Mouse (Mus musculus) thymus, adult 18-20 months (tissue): ENCODE measurements at regions not wholly inside any gene's neighbourhood (a gene's known extent, or its start where the extent isn't known, plus 50 kb on each side); places are given as distances from the start of the nearest gene placed in this dataset.

Experiments
- DNase-seq, 2 experiments: peaks; one replicate each; pipeline ENCODE4 v3.0.0; 2022; ENCODE audit warnings: mixed read lengths in 2 of 2

- DNase-seq: no peak
Measured at GRCm38 (mm10) chr8:36304809-36305208, 539.2 kb downstream of the Gm19410 start.

- DNase-seq: no peak
Measured at GRCm38 (mm10) chr8:36306336-36306735, 540.7 kb downstream of the Gm19410 start.

GRCm38 (mm10) chr8:36307496-36307895 lies 541.9 kb downstream of the Gm19410 start:
- no peak for DNase-seq

- DNase-seq: no peak
Measured at GRCm38 (mm10) chr8:36308056-36308455, 542.5 kb downstream of the Gm19410 start.

- DNase-seq: no peak
Measured at GRCm38 (mm10) chr8:36309326-36309725, 543.7 kb downstream of the Gm19410 start.

- no peak for DNase-seq
Measured at GRCm38 (mm10) chr8:36309952-36310351, 544.4 kb downstream of the Gm19410 start.

GRCm38 (mm10) chr8:36311734-36312133 lies 546.1 kb downstream of the Gm19410 start:
- DNase-seq: no peak

GRCm38 (mm10) chr8:36312963-36313362 lies 547.4 kb downstream of the Gm19410 start:
- DNase-seq: no peak

- no peak for DNase-seq
Measured at GRCm38 (mm10) chr8:36318396-36318795, 552.8 kb downstream of the Gm19410 start.

GRCm38 (mm10) chr8:36318884-36319283 lies 553.3 kb downstream of the Gm19410 start:
- DNase-seq: no peak

GRCm38 (mm10) chr8:36319314-36319959 lies 553.8 kb downstream of the Gm19410 start:
- DNase-seq: no peak

GRCm38 (mm10) chr8:36322125-36322524 lies 556.5 kb downstream of the Gm19410 start:
- no peak for DNase-seq

- DNase-seq: no peak
Measured at GRCm38 (mm10) chr8:36322578-36322977, 557.0 kb downstream of the Gm19410 start.

- DNase-seq: no peak
Measured at GRCm38 (mm10) chr8:36338628-36339027, 573.0 kb downstream of the Gm19410 start.

GRCm38 (mm10) chr8:36339449-36339848 lies 573.9 kb downstream of the Gm19410 start:
- no peak for DNase-seq

GRCm38 (mm10) chr8:36340454-36340853 lies 574.9 kb downstream of the Gm19410 start:
- DNase-seq: no peak

- no peak for DNase-seq
Measured at GRCm38 (mm10) chr8:36341965-36342364, 576.4 kb downstream of the Gm19410 start.

GRCm38 (mm10) chr8:36342650-36343049 lies 577.1 kb downstream of the Gm19410 start:
- DNase-seq: no peak

- DNase-seq: peak; percentile 64 to 75
Measured at GRCm38 (mm10) chr8:36346682-36347324, 581.2 kb downstream of the Gm19410 start.

- no peak for DNase-seq
Measured at GRCm38 (mm10) chr8:36348067-36348466, 582.5 kb downstream of the Gm19410 start.

GRCm38 (mm10) chr8:36354926-36355325 lies 589.3 kb downstream of the Gm19410 start:
- DNase-seq: no peak

- DNase-seq: no peak
Measured at GRCm38 (mm10) chr8:36358998-36359397, 593.4 kb downstream of the Gm19410 start.

- DNase-seq: no peak
Measured at GRCm38 (mm10) chr8:36361255-36361654, 595.7 kb downstream of the Gm19410 start.

GRCm38 (mm10) chr8:36361818-36362217 lies 596.2 kb downstream of the Gm19410 start:
- no peak for DNase-seq

- no peak for DNase-seq
Measured at GRCm38 (mm10) chr8:36363291-36363690, 597.7 kb downstream of the Gm19410 start.
